Mouse (Mus musculus): ENCODE measurements at regions not wholly inside any gene's neighbourhood (a gene's known extent, or its start where the extent isn't known, plus 50 kb on each side); places are given as distances from the start of the nearest gene placed in this dataset.

DNA sequence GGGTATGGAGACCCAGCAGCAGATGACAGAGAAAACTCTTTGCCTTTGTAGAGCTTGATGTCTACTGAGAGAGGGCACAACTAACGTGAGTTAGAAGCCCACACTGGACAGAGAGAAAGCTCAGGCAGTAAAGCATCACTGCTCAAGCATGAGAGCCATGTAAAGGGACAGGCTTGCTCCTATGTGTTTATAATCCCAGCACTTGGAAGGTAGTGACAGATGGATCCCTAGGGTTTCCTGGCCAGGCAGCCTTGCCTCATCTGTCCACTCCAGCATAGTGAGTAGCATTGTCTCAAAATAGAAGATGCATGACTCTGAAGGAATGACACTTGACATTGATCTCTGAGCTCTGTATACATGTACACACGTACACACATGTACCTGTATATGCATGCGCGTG, 55.9 kb upstream of the Cnksr3 start:
- no peak for TF ChIP-seq CTCF (IDR thresholded peaks at IDR 0.05)
- no peak for TF ChIP-seq POLR2A (IDR thresholded peaks at IDR 0.05; ENCODE audit: insufficient read depth, low read depth, low read length)
